Mouse (Mus musculus): ENCODE measurements at regions not wholly inside any gene's neighbourhood (a gene's known extent, or its start where the extent isn't known, plus 50 kb on each side); places are given as distances from the start of the nearest gene placed in this dataset.
A peak's percentile ranks its signal among the peaks of the same experiment; 100 is the strongest.

DNA sequence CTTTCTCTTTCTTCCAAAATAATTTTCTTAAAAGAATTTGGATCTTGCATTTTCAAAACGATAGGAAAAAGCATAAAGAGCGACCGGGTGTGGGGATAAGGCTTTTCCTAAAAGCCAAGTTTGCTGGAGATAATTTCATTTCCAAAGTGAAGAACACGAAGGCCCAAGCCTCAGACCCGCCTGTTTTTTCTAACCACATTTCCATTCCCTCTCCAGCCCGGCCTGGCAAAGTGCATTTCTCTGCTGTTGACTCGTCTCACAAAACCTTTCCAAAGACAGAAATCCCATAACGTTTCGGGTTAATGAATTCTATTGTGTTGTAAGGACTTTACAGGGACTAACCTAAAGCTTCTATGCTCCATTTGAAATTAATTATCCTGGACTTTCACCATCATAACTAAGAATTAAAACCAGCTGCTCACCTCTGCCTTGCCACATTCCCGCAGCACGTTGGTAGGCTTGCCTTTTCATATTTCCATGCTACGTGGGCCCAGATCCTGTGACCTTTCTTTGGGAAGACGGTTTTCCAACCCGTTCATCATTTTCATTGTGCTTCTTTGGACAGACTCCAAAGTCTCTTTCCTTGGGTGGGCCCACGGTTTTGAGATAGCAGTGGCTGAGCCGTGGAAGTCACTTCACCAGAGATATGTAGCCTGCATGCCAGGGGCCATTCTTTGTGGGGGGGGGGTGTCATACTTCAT is 430.5 kb upstream of the Prickle1 start:
- no peaks in the 10 kb centered on the region for H3K36me3 ChIP-seq (ENCODE audit: control insufficient read depth, insufficient read depth)
- H3K9me3 ChIP-seq (replicated peaks; ENCODE audit: control insufficient read depth, low read length) = no peaks in the 10 kb centered on the region; the same call in 1 of the 2 replicates
- H3K4me1 ChIP-seq (ENCODE audit: control insufficient read depth, insufficient read depth, low read length) = peaks cover 30% of the 10 kb centered on the region
- peak overlapping the region; percentile 7; the same call in 1 of the 2 replicates for H3K4me2 ChIP-seq (ENCODE audit: low read depth, low read length)
- 41% methylated on average over 16 of the region's 16 CpGs for WGBS
- H3K9ac ChIP-seq (ENCODE audit: low read length) = no peak overlapping the region
- peak overlapping the region; percentile 49 for H3K27ac ChIP-seq (ENCODE audit: low read length)
- H3K27me3 ChIP-seq (ENCODE audit: control insufficient read depth, insufficient read depth, low read length) = no peaks in the 10 kb centered on the region
- no peak overlapping the region for H3K4me3 ChIP-seq (ENCODE audit: low read length)
- ATAC-seq (replicated peaks; ENCODE audit: extremely low read depth, insufficient read depth, low FRiP score) = peak; percentile 76

DNA sequence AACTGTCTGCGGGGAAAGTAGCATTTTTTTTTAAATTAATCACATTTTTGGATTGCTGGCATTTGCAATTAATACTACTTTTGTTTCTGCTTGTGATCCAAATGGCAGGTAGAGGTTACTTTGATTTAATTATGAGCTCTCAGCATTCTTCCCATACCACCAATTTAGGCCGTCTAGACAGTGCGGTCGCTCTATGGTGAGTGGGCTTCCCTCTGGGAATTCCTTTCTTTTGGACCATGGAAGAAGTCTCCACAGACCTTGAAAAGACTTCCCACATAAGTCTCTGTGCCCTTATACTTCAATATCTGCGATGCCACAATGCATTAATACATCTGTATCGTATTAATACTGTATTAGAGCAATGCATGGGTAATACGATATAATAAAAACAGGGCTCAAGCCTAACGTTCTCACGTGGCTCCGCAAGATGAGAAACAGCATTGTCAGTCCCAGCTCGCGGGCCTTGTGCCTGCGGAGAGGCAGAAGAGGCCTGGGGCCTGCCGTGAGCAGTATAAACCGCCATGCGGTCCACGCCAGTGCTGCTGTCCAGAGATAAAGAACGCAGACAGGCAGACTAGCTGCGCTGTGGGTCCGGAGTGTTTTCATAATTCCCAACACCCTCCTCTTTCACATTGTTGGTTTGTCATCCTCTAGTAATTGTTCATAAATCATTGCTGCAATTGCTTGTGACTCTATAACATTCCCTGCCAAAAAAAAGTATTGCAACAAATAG is 429.7 kb upstream of the Prickle1 start:
- Histone ChIP-seq H3K9ac (ENCODE audit: low read length) (no peak overlapping the region), H3K36me3 (ENCODE audit: control insufficient read depth, insufficient read depth) (no peaks in the 10 kb centered on the region), H3K9me3 (replicated peaks; ENCODE audit: control insufficient read depth, low read length) (no peaks in the 10 kb centered on the region), H3K27me3 (ENCODE audit: control insufficient read depth, insufficient read depth, low read length) (no peaks in the 10 kb centered on the region), H3K4me1 (ENCODE audit: control insufficient read depth, insufficient read depth, low read length) (peaks cover 30% of the 10 kb centered on the region), H3K4me3 (ENCODE audit: low read length) (no peak overlapping the region), H3K4me2 (ENCODE audit: low read depth, low read length) (peak overlapping the region; percentile 7; the same call in 1 of the 2 replicates), H3K27ac (ENCODE audit: low read length) (peak overlapping the region; percentile 38)
- peak; percentile 35 for ATAC-seq (replicated peaks; ENCODE audit: extremely low read depth, insufficient read depth, low FRiP score)
- 52% methylated on average over 20 of the region's 20 CpGs for WGBS

DNA sequence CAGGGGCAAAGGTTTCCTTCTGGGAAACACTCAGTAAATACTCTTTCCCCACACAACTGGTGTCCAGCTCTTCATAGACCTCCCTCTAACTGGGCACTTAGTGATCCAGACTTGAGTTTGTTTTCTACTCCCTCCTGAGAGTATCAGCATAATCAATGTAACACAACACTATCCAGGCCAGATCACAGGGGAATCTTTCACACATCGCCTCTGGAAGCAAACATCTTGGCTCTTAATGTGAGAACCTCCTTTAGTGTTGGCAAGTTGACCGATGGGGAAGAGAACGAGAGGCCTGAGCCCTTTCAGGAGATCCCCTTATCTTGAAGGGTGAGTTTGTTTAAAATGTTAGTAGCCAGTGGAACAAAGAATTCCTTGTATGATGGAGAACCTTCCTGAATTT is 429.1 kb upstream of the Prickle1 start:
- ATAC-seq (replicated peaks; ENCODE audit: extremely low read depth, insufficient read depth, low FRiP score) = no peak

DNA sequence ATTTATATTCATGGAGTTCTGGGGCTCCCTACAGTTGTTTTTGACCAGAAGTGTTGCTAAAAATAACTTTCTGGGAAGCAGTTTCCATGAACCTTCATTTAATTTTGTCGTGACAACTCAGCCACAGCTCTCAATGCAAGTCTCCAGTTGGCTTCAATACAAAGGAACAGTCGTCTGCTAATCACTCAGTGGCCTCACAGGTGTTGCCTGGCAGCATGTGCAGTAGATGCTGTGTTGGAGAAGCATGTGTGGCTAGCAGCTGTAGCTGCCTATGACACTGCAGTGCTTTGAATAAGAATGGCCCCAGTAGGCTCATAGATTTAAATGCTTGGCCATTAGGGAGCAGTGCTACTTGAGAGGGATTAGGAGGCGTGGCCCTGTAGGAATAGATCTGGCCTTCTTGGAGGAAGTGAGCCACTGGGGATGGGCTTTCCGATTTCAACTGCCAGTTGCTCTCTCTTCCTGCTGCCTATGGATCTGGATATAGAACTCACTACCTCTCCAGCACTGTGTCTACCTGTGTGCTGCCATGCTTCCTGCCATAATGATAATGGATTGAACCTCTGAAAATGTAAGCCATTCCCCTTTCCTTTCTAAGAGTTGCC is 428.5 kb upstream of the Prickle1 start:
- Histone ChIP-seq H3K36me3 (ENCODE audit: control insufficient read depth, insufficient read depth) (no peaks in the 10 kb centered on the region), H3K27me3 (ENCODE audit: control insufficient read depth, insufficient read depth, low read length) (no peaks in the 10 kb centered on the region), H3K27ac (ENCODE audit: low read length) (peak overlapping the region; percentile 81), H3K9me3 (replicated peaks; ENCODE audit: control insufficient read depth, low read length) (peaks cover under 1% of the 10 kb centered on the region; the same call in 1 of the 2 replicates), H3K9ac (ENCODE audit: low read length) (no peak overlapping the region), H3K4me3 (ENCODE audit: low read length) (no peak overlapping the region), H3K4me2 (ENCODE audit: low read depth, low read length) (no peak overlapping the region), H3K4me1 (ENCODE audit: control insufficient read depth, insufficient read depth, low read length) (peaks cover 30% of the 10 kb centered on the region)
- ATAC-seq (replicated peaks; ENCODE audit: extremely low read depth, insufficient read depth, low FRiP score) = peak; percentile 56
- 55% methylated on average over 4 of the region's 4 CpGs for WGBS

More for the DNA sequence above, 429.1 kb upstream of the Prickle1 start:
- Histone ChIP-seq H3K27me3 (ENCODE audit: control insufficient read depth, insufficient read depth, low read length) (no peaks in the 10 kb centered on the region), H3K36me3 (ENCODE audit: control insufficient read depth, insufficient read depth) (no peaks in the 10 kb centered on the region), H3K9ac (ENCODE audit: low read length) (no peak overlapping the region), H3K4me3 (ENCODE audit: low read length) (no peak overlapping the region), H3K4me2 (ENCODE audit: low read depth, low read length) (no peak overlapping the region), H3K27ac (ENCODE audit: low read length) (peak overlapping the region; percentile 81), H3K4me1 (ENCODE audit: control insufficient read depth, insufficient read depth, low read length) (peaks cover 30% of the 10 kb centered on the region), H3K9me3 (replicated peaks; ENCODE audit: control insufficient read depth, low read length) (no peaks in the 10 kb centered on the region)
- WGBS = 51% methylated on average over 3 of the region's 3 CpGs

DNA sequence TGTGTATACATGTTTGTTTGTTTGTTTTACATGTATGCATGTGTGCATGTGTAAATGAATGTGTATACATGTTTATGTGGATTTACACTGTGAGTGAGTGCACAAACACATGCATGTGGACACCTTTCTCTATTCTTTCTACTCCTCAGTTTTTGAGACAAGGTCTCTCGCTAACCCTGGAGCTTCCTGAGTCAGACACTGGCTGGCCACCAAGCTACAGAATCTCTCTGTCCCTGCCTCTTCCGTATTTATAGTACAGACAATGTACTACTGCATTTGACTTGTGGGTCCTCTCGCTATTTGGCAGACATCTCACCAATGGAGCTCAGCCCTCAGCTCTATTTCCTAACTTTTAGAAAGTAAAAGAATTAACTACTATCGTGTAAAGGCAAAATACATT is 427.8 kb upstream of the Prickle1 start:
- no peak overlapping the region for H3K4me2 ChIP-seq (ENCODE audit: low read depth, low read length)
- no peak for ATAC-seq (replicated peaks; ENCODE audit: extremely low read depth, insufficient read depth, low FRiP score)
- 40% methylated on average over 4 of the region's 4 CpGs for WGBS
- H3K4me1 ChIP-seq (ENCODE audit: control insufficient read depth, insufficient read depth, low read length) = peaks cover 30% of the 10 kb centered on the region
- H3K36me3 ChIP-seq (ENCODE audit: control insufficient read depth, insufficient read depth) = no peaks in the 10 kb centered on the region
- H3K9me3 ChIP-seq (replicated peaks; ENCODE audit: control insufficient read depth, low read length) = peaks cover 4% of the 10 kb centered on the region; the same call in 1 of the 2 replicates
- no peak overlapping the region for H3K9ac ChIP-seq (ENCODE audit: low read length)
- H3K27me3 ChIP-seq (ENCODE audit: control insufficient read depth, insufficient read depth, low read length) = no peaks in the 10 kb centered on the region
- H3K4me3 ChIP-seq (ENCODE audit: low read length) = no peak overlapping the region
- H3K27ac ChIP-seq (ENCODE audit: low read length) = peak overlapping the region; percentile 81

DNA sequence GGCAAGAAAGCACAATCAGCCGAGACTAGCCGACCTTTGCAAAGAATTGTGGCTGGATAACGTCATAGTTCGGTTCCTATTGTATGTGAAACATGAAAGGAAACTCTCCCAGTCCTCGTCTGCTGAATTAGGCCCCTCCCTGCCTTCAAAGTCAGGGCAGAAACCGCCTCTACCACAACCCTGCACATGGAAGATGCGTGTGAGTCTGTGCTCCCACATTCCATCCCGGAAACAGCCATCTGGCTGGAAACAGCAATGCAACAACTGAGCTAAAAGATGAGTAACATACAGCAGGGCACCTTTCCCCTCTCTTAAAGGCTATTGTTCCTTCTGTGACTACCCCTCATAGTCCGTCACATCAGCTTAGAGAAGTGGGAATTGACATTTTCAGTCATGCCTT is 422.1 kb upstream of the Prickle1 start:
- ATAC-seq (replicated peaks; ENCODE audit: extremely low read depth, insufficient read depth, low FRiP score) = no peak

DNA sequence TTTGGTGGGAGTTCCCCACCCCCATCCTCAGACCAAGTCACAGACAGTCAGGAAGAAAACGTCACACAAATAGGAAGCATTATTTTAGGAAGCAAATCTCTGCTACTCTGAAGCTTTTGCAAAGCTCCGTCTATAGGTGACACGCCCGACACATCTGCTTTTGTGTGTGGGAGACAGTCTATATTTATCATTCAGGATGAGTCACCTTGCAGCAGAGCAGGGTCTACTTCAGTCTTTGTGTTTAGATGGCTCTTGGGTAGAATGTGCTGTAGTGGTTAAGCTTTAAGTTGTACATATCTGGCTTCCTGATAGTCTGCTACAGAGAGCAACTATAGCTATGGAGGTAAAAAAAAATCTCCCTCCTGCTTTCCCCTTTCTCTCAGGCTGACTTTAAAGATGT is 415.8 kb upstream of the Prickle1 start:
- Histone ChIP-seq H3K27me3 (ENCODE audit: control insufficient read depth, insufficient read depth, low read length) (no peaks in the 10 kb centered on the region), H3K9ac (ENCODE audit: low read length) (no peak overlapping the region), H3K36me3 (ENCODE audit: control insufficient read depth, insufficient read depth) (no peaks in the 10 kb centered on the region), H3K27ac (ENCODE audit: low read length) (no peak overlapping the region), H3K4me1 (ENCODE audit: control insufficient read depth, insufficient read depth, low read length) (peaks cover 9% of the 10 kb centered on the region), H3K9me3 (replicated peaks; ENCODE audit: control insufficient read depth, low read length) (no peaks in the 10 kb centered on the region), H3K4me2 (ENCODE audit: low read depth, low read length) (no peak overlapping the region), H3K4me3 (ENCODE audit: low read length) (no peak overlapping the region)
- 26% methylated on average over 4 of the region's 4 CpGs for WGBS
- no peak for ATAC-seq (replicated peaks; ENCODE audit: extremely low read depth, insufficient read depth, low FRiP score)

More for the DNA sequence above, 422.1 kb upstream of the Prickle1 start:
- WGBS = 63% methylated on average over 9 of the region's 9 CpGs
- H3K27ac ChIP-seq (ENCODE audit: low read length) = no peak overlapping the region
- H3K4me2 ChIP-seq (ENCODE audit: low read depth, low read length) = no peak overlapping the region
- H3K4me1 ChIP-seq (ENCODE audit: control insufficient read depth, insufficient read depth, low read length) = no peaks in the 10 kb centered on the region
- no peaks in the 10 kb centered on the region for H3K27me3 ChIP-seq (ENCODE audit: control insufficient read depth, insufficient read depth, low read length)
- peaks cover 4% of the 10 kb centered on the region; the same call in 1 of the 2 replicates for H3K9me3 ChIP-seq (replicated peaks; ENCODE audit: control insufficient read depth, low read length)
- H3K9ac ChIP-seq (ENCODE audit: low read length) = no peak overlapping the region
- H3K4me3 ChIP-seq (ENCODE audit: low read length) = no peak overlapping the region
- H3K36me3 ChIP-seq (ENCODE audit: control insufficient read depth, insufficient read depth) = no peaks in the 10 kb centered on the region

DNA sequence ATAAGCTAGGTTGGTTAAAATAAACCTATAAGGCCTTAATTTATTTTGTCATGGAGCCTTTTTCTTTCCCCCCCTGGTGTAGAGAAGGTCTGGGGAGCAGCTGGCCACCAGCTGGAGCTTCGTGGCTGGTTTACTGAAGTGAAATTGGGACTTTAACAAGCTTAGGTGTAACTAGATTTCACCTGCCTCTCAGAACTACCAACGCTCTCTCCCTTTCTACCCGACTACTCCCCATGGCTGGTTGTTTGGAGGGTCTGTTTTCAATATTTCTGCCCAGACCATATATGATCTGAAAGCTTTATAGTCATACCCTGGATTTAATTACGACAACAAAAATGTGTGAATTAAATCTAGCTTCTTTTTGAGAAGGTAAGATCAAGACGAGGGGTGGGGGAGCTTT is 410.4 kb upstream of the Prickle1 start:
- H3K4me3 ChIP-seq (ENCODE audit: low read length) = no peak overlapping the region
- H3K4me1 ChIP-seq (ENCODE audit: control insufficient read depth, insufficient read depth, low read length) = peaks cover 9% of the 10 kb centered on the region; the same call in 1 of the 2 replicates
- 79% methylated on average over 5 of the region's 5 CpGs for WGBS
- H3K9ac ChIP-seq (ENCODE audit: low read length) = no peak overlapping the region
- H3K4me2 ChIP-seq (ENCODE audit: low read depth, low read length) = no peak overlapping the region
- H3K9me3 ChIP-seq (replicated peaks; ENCODE audit: control insufficient read depth, low read length) = no peaks in the 10 kb centered on the region
- H3K36me3 ChIP-seq (ENCODE audit: control insufficient read depth, insufficient read depth) = no peaks in the 10 kb centered on the region
- no peak for ATAC-seq (replicated peaks; ENCODE audit: extremely low read depth, insufficient read depth, low FRiP score)
- H3K27me3 ChIP-seq (ENCODE audit: control insufficient read depth, insufficient read depth, low read length) = no peaks in the 10 kb centered on the region
- H3K27ac ChIP-seq (ENCODE audit: low read length) = no peak overlapping the region

DNA sequence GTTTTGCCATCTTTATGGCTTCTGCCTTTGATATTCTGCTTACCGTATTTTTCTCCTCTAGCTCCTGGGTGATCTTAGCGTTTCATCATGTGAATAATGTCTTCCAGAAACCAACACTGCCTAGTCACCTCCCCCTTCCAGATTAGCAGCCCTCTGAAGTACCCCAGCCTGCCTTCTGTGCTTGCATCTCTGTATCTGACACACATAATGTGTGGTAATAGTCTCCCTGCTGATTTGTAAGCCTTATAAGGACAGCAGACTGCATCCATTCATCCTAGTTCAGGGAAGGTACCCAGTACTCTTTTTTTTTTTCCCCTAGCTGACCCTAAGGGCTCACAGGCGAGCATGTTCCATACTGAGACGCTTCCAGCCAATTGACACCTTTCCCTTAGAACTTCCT is 409.2 kb upstream of the Prickle1 start:
- H3K4me2 ChIP-seq (ENCODE audit: low read depth, low read length) = no peak overlapping the region

More for the DNA sequence above, 409.2 kb upstream of the Prickle1 start:
- WGBS = 27% methylated on average over 4 of the region's 4 CpGs
- Histone ChIP-seq H3K4me3 (ENCODE audit: low read length) (no peak overlapping the region), H3K9ac (ENCODE audit: low read length) (no peak overlapping the region), H3K27me3 (ENCODE audit: control insufficient read depth, insufficient read depth, low read length) (no peaks in the 10 kb centered on the region), H3K36me3 (ENCODE audit: control insufficient read depth, insufficient read depth) (no peaks in the 10 kb centered on the region), H3K27ac (ENCODE audit: low read length) (no peak overlapping the region), H3K4me1 (ENCODE audit: control insufficient read depth, insufficient read depth, low read length) (peaks cover 9% of the 10 kb centered on the region; the same call in 1 of the 2 replicates), H3K9me3 (replicated peaks; ENCODE audit: control insufficient read depth, low read length) (no peaks in the 10 kb centered on the region)
- ATAC-seq (replicated peaks; ENCODE audit: extremely low read depth, insufficient read depth, low FRiP score) = no peak

Data from heart, embryonic 16.5 days (tissue).